In the genomic region with DNA sequence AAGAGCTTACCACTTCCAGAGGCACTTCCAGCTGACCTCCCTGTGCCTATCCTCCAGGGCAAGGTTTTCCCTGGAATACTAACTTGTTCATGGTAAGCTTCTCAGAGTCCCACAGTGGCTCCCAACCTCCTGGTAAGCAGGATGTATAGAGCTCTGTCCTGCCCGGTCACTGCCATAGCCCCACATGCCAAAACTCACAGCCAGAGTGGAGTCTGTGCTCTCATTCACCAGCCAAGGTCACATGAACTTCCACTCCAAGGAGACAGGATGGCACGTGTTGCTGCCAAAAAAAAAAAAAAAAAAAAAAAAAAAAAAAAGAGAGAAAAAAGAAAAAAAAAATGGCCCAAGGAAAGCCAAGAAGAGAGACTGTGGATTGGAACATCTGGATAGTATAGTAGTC, we compare ENCODE assay signal across 18 mouse cellular contexts. TPM values are rescaled to one million over a fixed set of nuclear protein-coding genes. Genes with fewer than 3 reads are reported as not detected.
DNase-seq lines count a peak whose midpoint lies in the region; ATAC-seq and TF ChIP-seq lines count a peak whose summit lies in the region.
"Had no signal": no experiment of that assay in that cellular context is flagged by ENCODE, and none has a peak within 500 bp of the region (broad histone marks: within the 10 kb centered on the region; RNA-seq: fewer than 3 reads in every experiment).

No protein-coding gene starts in this region.

- in situ Hi-C loops in ES-E14 (cut with MboI; ENCODE audit: low sequenced_read_pairs in 2 of 2, unreplicated experiment in 2 of 2): no loop called here

- H3K27me3 ChIP-seq in heart, postnatal 0 days (ENCODE audit: control insufficient read depth, insufficient read depth, low read length): no peaks in the 10 kb centered on the region
- no peaks in the 10 kb centered on the region for H3K27me3 ChIP-seq in heart, adult 2 months (ENCODE audit: control insufficient read depth, insufficient read depth, low read length)
- H3K27me3 ChIP-seq in limb, embryonic 13.5 days: 0 out of 2 replicates have a peak, but pooled peaks cover 5% of the 10 kb centered on the region
- H3K27me3 ChIP-seq: CH12.LX; forebrain, embryonic 13.5 days; heart, embryonic 15.5 days; hindbrain, embryonic 15.5 days had no signal

- H3K36me3 ChIP-seq in heart, postnatal 0 days (replicated peaks; ENCODE audit: control insufficient read depth, insufficient read depth, low read length): no peaks in the 10 kb centered on the region
- H3K36me3 ChIP-seq in heart, adult 2 months (ENCODE audit: control insufficient read depth, insufficient read depth, low read length): no peaks in the 10 kb centered on the region
- H3K36me3 ChIP-seq in ES-E14 (ENCODE audit: control insufficient read depth, insufficient read depth, low read length, poor library complexity, severe bottlenecking): no peaks in the 10 kb centered on the region
- H3K36me3 ChIP-seq in limb, embryonic 13.5 days: no peaks in the 10 kb centered on the region
- H3K36me3 ChIP-seq: embryonic facial prominence, embryonic 10.5 days; heart, embryonic 10.5 days; heart, embryonic 15.5 days; hindbrain, embryonic 15.5 days had no signal

- H3K4me2 ChIP-seq in heart, postnatal 0 days (ENCODE audit: low read depth, low read length): no peak overlapping the region
- peak overlapping the region; percentile 35; the same call in 1 of the 2 replicates for H3K4me2 ChIP-seq in limb, embryonic 13.5 days (replicated peaks)
- H3K4me2 ChIP-seq: forebrain, embryonic 13.5 days; heart, embryonic 15.5 days; hindbrain, embryonic 15.5 days had no signal

- TF ChIP-seq CTCF in heart, postnatal 0 days (IDR thresholded peaks at IDR 0.05; ENCODE audit: low read depth): no peak
- TF ChIP-seq CTCF in heart, adult 2 months (IDR thresholded peaks at IDR 0.05): no peak

- ATAC-seq in heart, postnatal 0 days (ENCODE audit: insufficient read depth, low read depth): no peak
- ATAC-seq in limb, embryonic 13.5 days (ENCODE audit: low FRiP score, low read depth): no peak
- ATAC-seq: forebrain, embryonic 13.5 days; forebrain, postnatal 0 days; intestine, embryonic 16.5 days had no signal

- no peak overlapping the region for H3K4me3 ChIP-seq in heart, postnatal 0 days (ENCODE audit: low read depth, low read length)
- no peak overlapping the region for H3K4me3 ChIP-seq in heart, adult 2 months
- no peak overlapping the region for H3K4me3 ChIP-seq in ES-E14 (ENCODE audit: insufficient read depth in 1 of 2, low read depth in 1 of 2, low read length in 2 of 2, poor library complexity in 1 of 2, severe bottlenecking in 1 of 2)
- no peak overlapping the region for H3K4me3 ChIP-seq in limb, embryonic 13.5 days
- H3K4me3 ChIP-seq: embryonic facial prominence, embryonic 10.5 days; forebrain, embryonic 13.5 days; heart, embryonic 10.5 days; heart, embryonic 15.5 days; hindbrain, embryonic 15.5 days had no signal

- H3K79me2 ChIP-seq in heart, adult 2 months (replicated peaks; ENCODE audit: control insufficient read depth, insufficient read depth, low read length): no peaks in the 10 kb centered on the region

- no peak overlapping the region; the same call in 1 of the 2 replicates for H3K27ac ChIP-seq in heart, postnatal 0 days (ENCODE audit: low read depth)
- H3K27ac ChIP-seq in heart, adult 2 months: no peak overlapping the region
- no peak overlapping the region for H3K27ac ChIP-seq in ES-E14 (ENCODE audit: insufficient read depth, low read depth, low read length, poor library complexity, severe bottlenecking)
- no peak overlapping the region for H3K27ac ChIP-seq in limb, embryonic 13.5 days
- H3K27ac ChIP-seq: embryonic facial prominence, embryonic 10.5 days; forebrain, embryonic 13.5 days; heart, embryonic 10.5 days; heart, embryonic 15.5 days; hindbrain, embryonic 15.5 days had no signal

- H3K9me3 ChIP-seq in heart, postnatal 0 days (replicated peaks; ENCODE audit: control insufficient read depth, low read length): no peaks in the 10 kb centered on the region
- H3K9me3 ChIP-seq in ES-E14 (ENCODE audit: control insufficient read depth, insufficient read depth, low read depth, low read length): no peaks in the 10 kb centered on the region
- no peaks in the 10 kb centered on the region for H3K9me3 ChIP-seq in limb, embryonic 13.5 days
- H3K9me3 ChIP-seq: embryonic facial prominence, embryonic 10.5 days; forebrain, embryonic 13.5 days; heart, embryonic 10.5 days; heart, embryonic 15.5 days; hindbrain, embryonic 15.5 days had no signal

- no peak overlapping the region for H3K9ac ChIP-seq in heart, postnatal 0 days (replicated peaks; ENCODE audit: low read depth, low read length)
- no peak overlapping the region for H3K9ac ChIP-seq in heart, adult 2 months (ENCODE audit: low read depth, low read length)
- no peak overlapping the region for H3K9ac ChIP-seq in ES-E14 (ENCODE audit: insufficient read depth, low read depth, low read length, poor library complexity, severe bottlenecking)
- no peak overlapping the region for H3K9ac ChIP-seq in limb, embryonic 13.5 days
- H3K9ac ChIP-seq: forebrain, embryonic 13.5 days; forebrain, postnatal 0 days; heart, embryonic 15.5 days; hindbrain, embryonic 15.5 days had no signal

- DNase-seq in adrenal gland, postnatal 14 days: peak; percentile 44
- no peak for DNase-seq in adrenal gland, postnatal 4 days (ENCODE audit: low spot score in 2 of 2)
- peak; percentile 47 for DNase-seq in heart, postnatal 0 days (ENCODE audit: low spot score)
- DNase-seq in heart, adult 2 months: no peak
- no peak for DNase-seq in ES-E14 (ENCODE audit: low read depth, low spot score)
- no peak for DNase-seq in left cerebral cortex, postnatal 10 days (ENCODE audit: extremely low spot score in 1 of 2, low spot score in 2 of 2)
- DNase-seq: cerebellum, adult 2 months; cerebellum, postnatal 10 days; forebrain, postnatal 0 days; gastrocnemius, postnatal 14 days had no signal

- intact Hi-C loops in heart, adult 2 months (cut with DNase I): no loop called here
- intact Hi-C loops in left cerebral cortex, postnatal 10 days (cut with DNase I): no loop called here

- no peak for TF ChIP-seq EP300 in heart, postnatal 0 days (IDR thresholded peaks at IDR 0.05; ENCODE audit: low read depth)
- TF ChIP-seq EP300 in heart, adult 2 months (IDR thresholded peaks at IDR 0.05; ENCODE audit: insufficient read depth, low read depth, low read length): no peak

- H3K4me1 ChIP-seq in heart, postnatal 0 days (ENCODE audit: control insufficient read depth, insufficient read depth): peaks cover 27% of the 10 kb centered on the region
- peaks cover 7% of the 10 kb centered on the region for H3K4me1 ChIP-seq in heart, adult 2 months (ENCODE audit: control insufficient read depth, insufficient read depth, low read length)
- no peaks in the 10 kb centered on the region for H3K4me1 ChIP-seq in ES-E14 (ENCODE audit: control insufficient read depth in 2 of 2, insufficient read depth in 2 of 2, low read length in 2 of 2, poor library complexity in 1 of 2)
- H3K4me1 ChIP-seq in limb, embryonic 13.5 days: peaks cover 10% of the 10 kb centered on the region; the same call in 1 of the 2 replicates
- H3K4me1 ChIP-seq: hindbrain, embryonic 15.5 days had no signal

- WGBS in heart, postnatal 0 days: 28% methylated on average over 2 of the region's 2 CpGs
- WGBS in heart, adult 2 months: 31% methylated on average over 2 of the region's 2 CpGs
- 69% methylated on average over 2 of the region's 2 CpGs for WGBS in limb, embryonic 13.5 days

- no peak for TF ChIP-seq POLR2A in heart, adult 2 months (IDR thresholded peaks at IDR 0.05; ENCODE audit: insufficient read depth, low read depth, low read length)

TF ChIP-seq in ES-E14, 5 proteins besides CTCF, POLR2A, EP300 and RAD21:
- TF ChIP-seq CHD2 (IDR thresholded peaks at IDR 0.05; ENCODE audit: low read depth, low read length) (no peak), ZC3H11A (IDR thresholded peaks at IDR 0.05; ENCODE audit: borderline replicate concordance, low read depth, low read length) (no peak), HCFC1 (IDR thresholded peaks at IDR 0.05; ENCODE audit: borderline replicate concordance, insufficient read depth, low read length) (no peak), ZNF384 (IDR thresholded peaks at IDR 0.05; ENCODE audit: low read depth, low read length) (0 out of 2 replicates have a peak, but pooled peaks have one; percentile 39), MAFK (IDR thresholded peaks at IDR 0.05; ENCODE audit: insufficient read depth, low read depth, low read length) (no peak)

RNA-seq across cellular contexts. Expression of gene Fam160a1, which starts 39.2 kb away (rescaled TPM):
- 5.9 and 6.9 TPM in 2 replicates for total RNA-seq in adrenal gland, postnatal 14 days (2021)
- total RNA-seq in adrenal gland, postnatal 4 days (2021): 1 to 10 TPM; 9.1 to 9.3 TPM
- total RNA-seq in heart, postnatal 0 days (2014; rRNA removed; ENCODE audit: low replicate concordance): 34.6 and 37.8 TPM in 2 replicates
- polyA plus RNA-seq in heart, postnatal 0 days (2015; fragmentation: Nextera tagmentation; extraction: Ambion mirVana): 9.4 and 10.5 TPM in 2 replicates
- total RNA-seq in heart, adult 2 months (2021): 10 to 100 TPM; 47.0 to 68.1 TPM
- 25.0 and 38.7 TPM in 2 replicates for polyA plus RNA-seq in heart, adult 2 months (2012; rRNA removed)
- 0.79 and 1.4 TPM in 2 replicates for total RNA-seq in ES-E14 (2012; rRNA removed)
- polyA plus RNA-seq in limb, embryonic 13.5 days (2015; fragmentation: Nextera tagmentation; extraction: Ambion mirVana): 3.0 and 3.1 TPM in 2 replicates
- total RNA-seq in left cerebral cortex, postnatal 10 days (2021): 1 to 10 TPM; 4.2 to 4.4 TPM

Comparison
In these comparisons a context has a peak if more than half of its experiments do, and no peak if none do; other contexts are left out.
1. DNase-seq: peak in adrenal gland, postnatal 14 days (single experiment) and heart, postnatal 0 days (single experiment); none in adrenal gland, postnatal 4 days (0 of 2), heart, adult 2 months (0 of 2), ES-E14 (single experiment) and left cerebral cortex, postnatal 10 days (0 of 2).